In genomic region chr11:90002231-90002986, GRCm38 (mm10) we compare ENCODE assay signal across 8 mouse cellular contexts. TPM values are rescaled to one million over a fixed set of nuclear protein-coding genes. Genes with fewer than 3 reads are reported as not detected.
A peak's percentile ranks its signal among the peaks of the same experiment; 100 is the strongest.
DNase-seq lines count a peak whose midpoint lies in the region; TF ChIP-seq lines count a peak whose summit lies in the region.

TSS of gene Pctp (minus strand) at chr11:90002894.

- 16% methylated on average over 35 of the region's 35 CpGs for WGBS in embryonic facial prominence, embryonic 10.5 days
- 3% methylated on average over 35 of the region's 35 CpGs for WGBS in liver, adult 2 months

- H3K36me3 ChIP-seq in embryonic facial prominence, embryonic 10.5 days (replicated peaks) = no peaks in the 10 kb centered on the region
- no peaks in the 10 kb centered on the region for H3K36me3 ChIP-seq in liver, adult 2 months (ENCODE audit: control insufficient read depth, insufficient read depth, low read length)

- H3K9me3 ChIP-seq in embryonic facial prominence, embryonic 10.5 days = no peaks in the 10 kb centered on the region

- peak; percentile 96 for DNase-seq in 416B (ENCODE audit: low read depth)
- DNase-seq in adrenal gland, postnatal 14 days = peak; percentile 94
- peak; percentile 92 for DNase-seq in embryonic facial prominence, embryonic 10.5 days (ENCODE audit: low spot score)
- peak; percentile 99 for DNase-seq in heart, adult 11 months
- peak; percentile 94 for DNase-seq in kidney, adult 11 months
- DNase-seq in liver, adult 2 months (ENCODE audit: extremely low read depth, low read depth, low spot score) = peak; percentile 88
- DNase-seq in monocyte, adult 2 months (ENCODE audit: low read depth in 1 of 2, low spot score in 2 of 2) = peak; percentile 31 to 60
- DNase-seq in spleen, postnatal 4 days (ENCODE audit: low spot score in 2 of 2) = peak; percentile 83 to 89

- TF ChIP-seq POLR2A in liver, adult 2 months (IDR thresholded peaks at IDR 0.05; ENCODE audit: extremely low read depth, insufficient read depth, low read length) = peak; percentile 86; the same call in 1 of the 2 replicates

- H3K27ac ChIP-seq in embryonic facial prominence, embryonic 10.5 days (replicated peaks) = peak within 1 kb of the TSS; percentile 88
- peak within 1 kb of the TSS; percentile 90 for H3K27ac ChIP-seq in liver, adult 2 months (replicated peaks; ENCODE audit: insufficient read depth, low read depth, low read length)

- TF ChIP-seq CTCF in liver, adult 2 months (IDR thresholded peaks at IDR 0.05; ENCODE audit: low read depth, low read length) = no peak

- no peaks in the 10 kb centered on the region for H3K27me3 ChIP-seq in embryonic facial prominence, embryonic 10.5 days (replicated peaks; ENCODE audit: low read depth, poor library complexity, severe bottlenecking)
- H3K27me3 ChIP-seq in liver, adult 2 months (ENCODE audit: control insufficient read depth, insufficient read depth, low read length) = no peaks in the 10 kb centered on the region

- H3K4me1 ChIP-seq in embryonic facial prominence, embryonic 10.5 days = peaks cover 8% of the 10 kb centered on the region
- peaks cover 47% of the 10 kb centered on the region for H3K4me1 ChIP-seq in liver, adult 2 months (ENCODE audit: control insufficient read depth, insufficient read depth, low read length)

- peak within 1 kb of the TSS; percentile 92 for H3K9ac ChIP-seq in liver, adult 2 months (ENCODE audit: low read depth, low read length)

- H3K79me2 ChIP-seq in liver, adult 2 months (ENCODE audit: control insufficient read depth, insufficient read depth, low read length) = no peaks in the 10 kb centered on the region

- peak within 1 kb of the TSS; percentile 74 for H3K4me3 ChIP-seq in embryonic facial prominence, embryonic 10.5 days
- H3K4me3 ChIP-seq in liver, adult 2 months (ENCODE audit: insufficient read depth, low read depth, low read length) = peak within 1 kb of the TSS; percentile 88

RNA-seq across cellular contexts. Expression of gene Pctp, which starts in this region (rescaled TPM):
- 7.7 and 8.3 TPM in 2 replicates for total RNA-seq in adrenal gland, postnatal 14 days (2021)
- polyA plus RNA-seq in embryonic facial prominence, embryonic 10.5 days (2016; fragmentation: Nextera tagmentation; extraction: Ambion mirVana) = 16.9 and 19.4 TPM in 2 replicates
- 43.4 and 63.1 TPM in 2 replicates for total RNA-seq in liver, adult 2 months (2014; rRNA removed)
- 18.5 and 22.0 TPM in 2 replicates for polyA plus RNA-seq in liver, adult 2 months (2012; rRNA removed)

Comparison
In these comparisons a context has a peak if more than half of its experiments do, and no peak if none do; other contexts are left out.
1. Peak in every context shown above with its lines: DNase-seq, H3K4me3 ChIP-seq and H3K27ac ChIP-seq.
2. DNase-seq: peak in every context shown above with its lines; median percentile 99 in heart, adult 11 months; 96 in 416B; 94 in adrenal gland, postnatal 14 days; 94 in kidney, adult 11 months; 92 in embryonic facial prominence, embryonic 10.5 days; 88 in liver, adult 2 months; 86 in spleen, postnatal 4 days; 46 in monocyte, adult 2 months.